8 mouse cellular contexts compared by ENCODE assay signal in the genomic region with DNA sequence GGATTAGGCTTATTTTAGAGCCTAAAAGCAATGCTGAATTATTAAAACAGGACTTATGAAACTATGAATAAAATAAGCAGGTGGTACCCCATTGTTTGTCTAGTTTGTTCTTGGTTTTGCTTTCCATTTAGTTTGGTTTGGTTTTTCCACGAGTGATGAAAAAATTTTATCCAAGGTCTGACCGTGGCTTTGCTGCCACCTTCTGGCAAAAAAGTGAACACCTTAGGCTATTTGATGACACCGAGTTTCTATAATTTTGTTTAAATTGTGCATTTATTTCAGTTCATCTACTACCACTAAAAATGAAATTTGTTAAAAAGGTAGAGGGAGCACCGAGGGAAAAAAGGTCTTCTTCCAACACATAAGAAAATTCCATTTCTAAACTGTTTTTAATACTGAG. TPM values are rescaled to one million over a fixed set of nuclear protein-coding genes. Genes with fewer than 3 reads are reported as not detected.
A peak's percentile ranks its signal among the peaks of the same experiment; 100 is the strongest.
DNase-seq lines count a peak whose midpoint lies in the region; TF ChIP-seq lines count a peak whose summit lies in the region.

No protein-coding gene starts in this region.

- H3K27ac ChIP-seq in layer of hippocampus, adult 2 months, result no peak overlapping the region

- no peak overlapping the region for H3K4me3 ChIP-seq in layer of hippocampus, adult 2 months

- DNase-seq in adrenal gland, adult 18-20 months (ENCODE audit: low spot score in 2 of 2), result peak; percentile 44 to 54
- no peak for DNase-seq in adrenal gland, postnatal 4 days (ENCODE audit: low spot score in 2 of 2)
- peak in 1 of 2 experiments; percentile 73 for DNase-seq in layer of hippocampus, adult 2 months (ENCODE audit: low spot score in 2 of 2)
- no peak for DNase-seq in layer of hippocampus, postnatal 36 days
- peak; percentile 74 for DNase-seq in CD4-positive, CD25-positive, alpha-beta regulatory T cell, adult 2 months (ENCODE audit: low read depth, low spot score)
- DNase-seq in cerebellum, postnatal 36 days, result peak; percentile 19 to 50
- DNase-seq in kidney, postnatal 14 days, result peak; percentile 51
- peak; percentile 19 for DNase-seq in retina, postnatal 7 days (ENCODE audit: low read depth, low spot score)

- peak; percentile 92 for TF ChIP-seq CTCF in layer of hippocampus, adult 2 months (conservative IDR thresholded peaks at IDR 0.05)

RNA-seq across cellular contexts. Expression of gene Sub1, which starts 30.4 kb away (rescaled TPM):
- 100 to 1,000 TPM; 203 to 249 TPM for total RNA-seq in adrenal gland, adult 18-20 months (2021)
- total RNA-seq in adrenal gland, postnatal 4 days (2021), result 100 to 1,000 TPM; 264 to 270 TPM
- total RNA-seq in layer of hippocampus, adult 2 months (2021), result 100 to 1,000 TPM; 303 to 321 TPM
- total RNA-seq in layer of hippocampus, postnatal 36 days (2021), result 100 to 1,000 TPM; 283 to 353 TPM

RNA-seq across cellular contexts. Expression of gene Npr3, which starts 59.3 kb away (rescaled TPM):
- total RNA-seq in adrenal gland, adult 18-20 months (2021), result 10 to 100 TPM; 12.6 to 55.5 TPM
- 10 to 100 TPM; 29.2 to 34.6 TPM for total RNA-seq in adrenal gland, postnatal 4 days (2021)
- 10 to 100 TPM; 15.7 to 17.7 TPM for total RNA-seq in layer of hippocampus, adult 2 months (2021)
- total RNA-seq in layer of hippocampus, postnatal 36 days (2021), result 10 to 100 TPM; 15.8 to 18.1 TPM

Comparison
In these comparisons a context has a peak if more than half of its experiments do, and no peak if none do; other contexts are left out.
1. DNase-seq: peak in adrenal gland, adult 18-20 months (2 of 2), CD4-positive, CD25-positive, alpha-beta regulatory T cell, adult 2 months (single experiment), cerebellum, postnatal 36 days (2 of 2), kidney, postnatal 14 days (single experiment) and retina, postnatal 7 days (single experiment); none in adrenal gland, postnatal 4 days (0 of 2) and layer of hippocampus, postnatal 36 days (0 of 2).